Mouse (Mus musculus) thymus, adult 2 months (tissue): ENCODE measurements around the gene Rab39.

Experiments used
- CTCF ChIP-seq: fragments of 200-500 bp; IDR thresholded peaks from 2 replicates; pipeline ENCODE4 v1.5.1; 2012; ENCODE audit warnings: mild to moderate bottlenecking, control low read depth, low read length, moderate library complexity, borderline replicate concordance; ENCODE audit not compliant: control insufficient read depth, poor library complexity, insufficient read depth; ENCODE audit errors: extremely low read depth
- POLR2A ChIP-seq: fragments of 200-500 bp; IDR thresholded peaks from 2 replicates; pipeline ENCODE4 v1.6.1; 2012; ENCODE audit warnings: mild to moderate bottlenecking, low read length, control low read depth, moderate library complexity; ENCODE audit not compliant: control insufficient read depth, poor library complexity, insufficient read depth; ENCODE audit errors: extremely low read depth

GRCm38 (mm10) chr9:53691745-53692670 lies 14.0 kb downstream of the Rab39 start:
- TF ChIP-seq CTCF, result no peak
- no peak for TF ChIP-seq POLR2A
